Mouse (Mus musculus) kidney, postnatal 36 days (tissue): ENCODE data around the gene Pdhx.

Experiments
- DNase-seq, 2 experiments: peaks; one replicate each; pipeline ENCODE4 v3.0.0; 2021 to 2022; ENCODE audit warnings: mixed read lengths in 2 of 2

The Pdhx gene

DNA sequence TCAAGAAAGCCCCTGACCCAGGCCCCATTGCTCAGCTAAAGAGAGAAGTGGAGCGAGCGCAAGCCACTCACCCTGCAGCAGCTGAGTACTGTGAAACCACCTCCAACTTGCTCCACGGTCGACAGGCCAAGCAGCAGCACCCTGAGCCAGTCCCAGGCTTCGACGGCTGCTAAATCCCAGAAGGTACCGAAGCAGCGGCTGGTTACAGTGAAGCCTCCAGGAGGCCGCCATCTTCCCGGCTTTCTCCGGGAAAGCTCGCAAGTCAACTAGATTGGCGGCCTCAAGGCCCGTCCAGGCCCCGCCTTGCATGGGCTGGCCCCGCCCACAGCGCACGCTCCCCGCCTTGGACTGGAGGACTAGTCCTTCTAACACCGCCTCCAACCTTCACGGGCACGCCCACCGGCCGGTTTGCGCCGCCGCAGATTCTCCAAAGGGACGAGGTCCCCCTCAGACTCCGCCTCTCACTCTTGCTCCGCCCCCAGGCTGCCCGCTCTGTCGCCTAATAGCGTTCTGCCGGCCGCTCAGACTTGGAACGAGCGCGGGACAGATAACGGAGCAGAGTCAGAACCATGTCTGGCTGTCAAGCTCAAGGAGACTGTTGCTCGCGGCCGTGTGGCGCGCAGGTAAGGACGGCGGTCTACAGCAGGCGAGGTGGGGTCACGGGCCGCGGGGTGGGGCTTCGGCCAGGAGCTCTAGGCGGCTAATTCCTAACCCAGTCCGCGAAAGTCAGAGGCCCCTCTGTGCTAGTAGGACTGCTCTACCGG is at the start of gene Pdhx, which contains the start of gene Apip:
Gene Pdhx (minus strand): TSS at position 295 of the 764 bp plus-strand sequence.
Gene Apip (plus strand): TSS at position 457 of the 764 bp plus-strand sequence.
- DNase-seq: peak; percentile 100

DNA sequence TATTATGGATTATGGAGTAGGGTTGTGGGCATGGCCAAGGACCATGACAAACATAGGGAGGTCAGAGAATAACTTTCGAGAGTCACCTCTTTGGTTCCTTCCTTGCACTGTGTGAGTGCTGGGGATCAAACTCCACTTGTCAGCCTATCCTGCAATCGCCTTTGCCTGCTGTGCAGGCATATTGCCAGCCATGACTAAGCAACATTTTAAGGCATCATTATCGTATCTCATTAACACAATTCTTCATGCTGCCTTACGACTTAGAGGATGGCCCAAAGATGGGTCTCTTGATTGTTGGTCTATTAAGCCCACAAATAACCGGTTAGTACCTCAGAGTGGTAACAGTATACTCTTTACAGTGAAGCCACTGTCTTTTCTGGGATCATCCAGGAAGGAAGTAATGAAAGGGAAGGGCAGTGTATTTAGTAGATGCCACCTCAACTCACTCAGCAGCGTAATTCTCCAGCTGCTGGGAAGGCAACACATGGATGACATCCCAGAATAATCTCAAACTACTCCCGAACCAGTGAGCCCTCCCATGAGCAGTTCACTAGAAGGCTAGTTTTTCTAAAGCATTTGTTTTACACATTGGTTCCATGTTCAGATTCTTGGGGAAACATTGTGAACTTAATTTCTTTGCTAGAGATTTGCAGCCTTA is 46.0 kb upstream of the Pdhx start:
- DNase-seq: peak; percentile 42 to 52

DNA sequence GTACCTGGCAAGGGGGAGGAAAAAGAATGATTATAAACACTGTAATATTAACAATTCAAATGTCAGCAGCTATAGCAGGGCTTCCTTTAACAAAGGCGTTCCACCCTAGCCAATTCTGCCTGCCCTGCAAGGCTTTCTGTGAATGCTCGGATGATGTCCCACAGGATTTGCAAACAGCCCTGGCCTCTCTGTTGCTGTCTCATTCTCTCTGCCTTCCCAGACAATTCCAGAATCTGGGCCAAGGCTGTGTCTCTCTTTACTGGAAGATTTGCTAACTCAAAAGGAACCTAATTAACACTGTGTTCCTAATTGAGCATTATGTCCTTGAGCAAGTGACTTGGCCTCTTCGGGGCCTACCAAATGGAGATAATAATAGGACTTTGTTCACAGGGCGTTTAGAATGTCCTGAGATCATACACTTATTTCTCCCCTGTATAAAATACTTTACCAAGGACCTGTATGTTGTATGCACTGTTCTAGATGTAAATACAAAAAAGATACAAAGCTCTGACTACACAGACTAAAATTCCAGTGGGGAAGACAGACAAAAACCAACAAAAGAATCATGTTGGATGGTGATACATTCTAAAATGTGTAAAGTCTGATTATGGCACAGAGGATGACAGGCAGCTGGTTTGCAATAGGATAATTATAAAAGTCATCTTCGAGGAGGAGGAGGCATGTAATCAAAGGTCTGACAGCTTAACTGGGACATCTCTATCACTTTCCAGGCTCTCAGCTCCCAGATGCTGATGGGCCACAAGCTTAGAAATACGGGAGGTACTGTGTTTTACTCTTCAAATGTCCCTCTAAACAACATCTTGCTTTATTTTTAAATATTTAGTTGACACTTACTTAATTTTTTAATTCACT is 45.2 kb upstream of the Pdhx start:
- no peak for DNase-seq

DNA sequence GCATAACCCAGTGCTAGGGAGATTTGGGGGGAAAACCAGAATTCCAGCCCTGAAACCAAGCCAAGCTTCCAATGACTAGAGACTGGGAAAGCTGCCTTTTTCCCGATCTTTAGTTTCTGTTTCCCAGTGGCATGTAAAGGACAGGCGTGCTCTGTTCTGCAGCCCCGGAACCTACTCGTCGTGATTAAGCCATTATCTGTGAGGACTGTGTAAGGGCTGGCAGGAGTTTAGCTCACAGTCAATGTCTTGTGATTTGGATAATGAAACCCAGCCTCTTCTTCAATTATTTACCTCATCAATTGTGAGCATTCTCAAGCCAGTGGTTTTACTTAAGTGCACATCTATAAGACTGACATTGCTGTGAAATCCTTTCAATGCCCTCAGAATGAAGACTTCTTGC is 43.9 kb upstream of the Pdhx start:
- no peak for DNase-seq

DNA sequence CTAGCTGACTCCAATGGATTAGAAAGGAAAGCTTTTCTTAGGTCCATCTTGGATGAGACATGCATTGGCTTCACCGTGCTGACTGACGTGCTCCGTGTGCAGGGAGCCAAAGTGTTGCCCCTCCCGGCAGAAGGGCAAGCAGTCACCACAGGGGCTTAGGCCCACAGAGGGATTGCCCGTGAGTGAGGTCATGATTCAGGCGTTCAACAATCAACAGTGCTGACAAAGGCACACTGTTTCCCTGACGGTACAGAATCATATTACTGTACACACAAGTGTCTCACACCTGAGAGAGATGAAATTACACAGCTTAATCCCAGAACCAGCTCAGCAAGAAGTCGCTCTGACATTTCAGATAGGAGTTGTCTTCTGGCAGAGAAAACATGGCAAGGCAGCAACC is 38.4 kb upstream of the Pdhx start:
- no peak for DNase-seq

DNA sequence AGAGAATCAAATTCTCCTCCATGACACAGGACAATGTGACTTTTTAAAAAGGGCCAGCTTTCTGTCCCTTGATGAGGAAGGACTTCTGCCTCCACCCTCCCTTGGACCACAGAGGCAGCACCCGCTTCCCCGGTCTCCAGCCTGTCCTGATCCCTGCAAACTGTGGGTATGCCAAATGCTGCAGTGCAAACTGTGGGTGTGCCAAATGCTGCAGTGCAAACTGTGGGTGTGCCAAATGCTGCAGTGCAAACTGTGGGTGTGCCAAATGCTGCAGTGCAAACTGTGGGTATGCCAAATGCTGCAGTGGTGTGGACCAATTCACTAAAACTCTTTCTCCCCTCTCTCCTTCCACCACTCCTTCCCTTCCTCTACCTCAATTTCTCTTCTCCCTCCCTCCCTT is 32.9 kb upstream of the Pdhx start:
- DNase-seq: no peak

DNA sequence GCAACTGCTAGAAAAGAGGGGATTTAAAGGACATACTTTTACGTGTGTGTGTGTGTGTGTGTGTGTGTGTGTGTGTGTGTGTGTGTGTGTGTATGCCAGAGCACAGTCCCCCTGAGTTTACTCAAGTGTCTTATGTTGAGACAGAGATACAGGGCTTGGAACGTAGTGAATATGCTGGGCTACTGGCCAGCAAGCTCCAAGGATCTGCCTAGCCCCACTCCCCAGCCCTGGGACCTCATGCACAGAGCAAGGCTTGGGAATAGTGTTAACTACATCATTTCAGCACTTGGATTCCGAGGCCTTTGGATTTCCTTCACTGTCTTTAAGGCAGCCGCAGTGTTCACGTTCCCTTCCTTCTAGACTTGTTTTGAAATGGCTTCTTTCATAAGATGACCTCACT is 29.3 kb upstream of the Pdhx start:
- DNase-seq: no peak

DNA sequence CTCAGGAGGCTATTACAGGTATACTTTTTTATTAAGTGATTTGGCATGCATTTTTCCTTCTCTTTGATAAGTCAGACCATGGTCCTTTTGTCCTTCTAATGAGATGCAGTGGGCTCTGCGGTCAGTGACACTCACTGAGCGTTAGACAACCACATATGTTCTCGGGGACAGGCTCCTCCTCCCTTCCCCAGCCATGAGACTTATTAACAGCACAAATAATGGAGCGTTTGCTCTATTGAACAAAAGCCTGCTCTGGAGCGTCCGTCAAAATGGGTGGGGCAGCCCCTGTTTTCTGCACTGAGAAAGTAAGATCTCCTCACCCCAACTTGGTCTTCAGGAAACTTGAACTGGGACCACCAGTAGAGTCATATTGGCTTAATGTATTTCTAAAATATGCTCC is 16.2 kb upstream of the Pdhx start:
- no peak for DNase-seq

DNA sequence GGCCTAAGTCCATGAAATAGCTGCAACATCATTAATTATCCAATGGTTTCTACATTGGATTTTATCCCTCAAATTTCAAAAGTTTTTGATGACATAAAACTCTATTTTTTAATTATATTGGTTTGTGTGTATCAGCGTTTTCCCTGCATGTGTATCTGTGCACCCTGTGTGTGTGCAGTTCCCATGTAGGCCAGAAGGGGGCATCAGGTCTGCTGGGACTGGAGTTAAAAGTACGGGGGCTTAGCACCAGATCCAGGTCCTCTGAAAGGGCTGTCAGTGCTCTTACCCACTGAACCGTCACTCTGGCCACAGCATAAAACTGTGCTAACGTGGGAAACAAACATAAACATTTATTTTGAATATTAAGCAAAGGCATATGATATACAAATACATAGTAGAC is 14.8 kb upstream of the Pdhx start:
- no peak for DNase-seq

DNA sequence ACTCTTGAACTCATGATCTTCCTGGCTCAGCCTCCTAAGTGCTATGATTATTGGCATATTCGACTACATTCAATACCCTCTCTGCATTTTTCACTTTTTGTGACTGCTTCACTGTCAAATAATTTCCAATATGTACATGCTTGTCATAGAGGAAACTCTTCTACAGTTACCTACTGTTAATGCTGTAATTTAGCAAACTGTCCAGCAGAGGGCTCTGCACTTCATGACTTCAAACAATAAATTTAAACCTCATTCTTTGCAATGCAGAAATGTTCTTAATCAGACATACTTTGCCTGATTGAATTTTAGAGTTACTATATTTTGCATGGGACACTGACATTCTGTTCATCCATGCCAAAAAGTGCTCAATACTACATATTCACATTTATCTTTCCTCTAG is 13.1 kb upstream of the Pdhx start:
- peak; percentile 33 to 46 for DNase-seq

DNA sequence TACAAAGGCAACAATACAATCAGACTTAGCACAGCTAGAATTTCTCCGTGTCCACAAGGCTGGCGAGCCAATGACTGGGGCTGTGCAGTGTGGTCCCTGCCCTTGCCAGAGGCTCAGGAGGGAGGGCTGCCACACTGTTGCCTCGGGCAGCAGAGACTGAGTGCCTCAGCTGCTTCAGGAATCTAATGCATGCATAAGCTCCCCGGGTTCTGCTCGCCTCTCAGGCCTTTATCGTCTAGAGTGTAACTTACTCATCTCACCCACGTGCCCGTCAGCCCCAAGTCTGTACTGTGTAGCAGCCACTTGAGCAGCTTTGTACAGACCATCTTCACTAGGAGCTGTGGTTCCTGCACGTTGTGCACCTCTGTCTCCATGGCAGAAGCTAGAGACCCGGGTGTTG is 12.3 kb upstream of the Pdhx start:
- DNase-seq: no peak

DNA sequence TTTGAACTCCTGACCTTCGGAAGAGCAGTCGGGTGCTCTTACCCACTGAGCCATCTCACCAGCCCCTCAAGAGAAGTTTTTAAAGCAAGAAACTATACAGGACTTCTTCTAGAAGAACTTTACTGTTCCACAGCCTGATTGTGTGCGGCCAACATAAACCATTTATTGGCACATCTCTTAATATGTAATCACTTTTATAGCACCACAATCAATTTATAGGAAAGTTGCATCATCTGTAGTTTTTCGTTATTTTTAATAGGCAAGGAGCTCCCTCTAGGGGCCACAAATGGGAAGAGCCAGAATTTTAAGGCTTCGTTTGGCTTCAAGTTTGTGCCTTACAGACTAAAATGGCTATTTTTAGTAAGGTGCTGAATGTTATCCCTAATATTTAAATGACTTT is 11.1 kb upstream of the Pdhx start:
- peak; percentile 8 to 36 for DNase-seq

DNA sequence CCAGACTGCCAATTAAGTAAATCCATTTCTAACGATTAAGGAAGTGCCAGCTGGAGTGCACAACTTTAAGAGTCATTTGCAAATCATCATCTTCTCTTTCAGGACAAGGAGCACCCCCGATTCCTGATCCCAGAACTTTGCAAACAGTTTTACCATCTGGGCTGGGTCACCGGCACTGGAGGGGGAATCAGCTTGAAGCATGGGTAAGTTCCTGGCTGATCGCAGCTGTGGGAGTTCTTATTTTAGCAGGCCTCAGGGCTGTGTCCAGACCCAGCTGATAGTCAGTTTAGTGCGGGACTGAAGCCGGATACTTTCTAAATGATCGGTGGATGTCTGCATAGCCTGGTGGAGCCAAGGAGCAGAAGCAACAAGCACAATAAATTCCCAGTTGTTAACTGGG is 9.5 kb upstream of the Pdhx start:
- no peak for DNase-seq

DNA sequence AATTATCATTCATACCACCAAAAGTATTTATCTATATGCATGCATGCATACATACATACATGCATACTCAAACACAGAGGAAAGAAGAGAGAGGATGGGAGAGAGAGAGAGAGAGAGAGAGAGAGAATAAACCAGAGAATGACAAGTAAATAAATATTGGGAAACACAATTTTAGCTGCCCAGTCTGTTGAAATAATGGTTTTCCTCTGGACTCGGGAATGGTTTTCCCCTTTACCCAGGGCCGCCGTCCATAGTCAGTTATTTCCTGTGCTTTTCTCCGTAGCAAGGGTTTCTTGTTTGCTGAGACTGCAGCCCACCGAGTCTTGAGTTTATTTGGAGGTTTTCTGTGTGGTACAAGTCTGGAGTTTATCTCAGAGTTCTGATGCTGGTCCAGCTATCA is 8.4 kb upstream of the Pdhx start:
- DNase-seq: no peak

DNA sequence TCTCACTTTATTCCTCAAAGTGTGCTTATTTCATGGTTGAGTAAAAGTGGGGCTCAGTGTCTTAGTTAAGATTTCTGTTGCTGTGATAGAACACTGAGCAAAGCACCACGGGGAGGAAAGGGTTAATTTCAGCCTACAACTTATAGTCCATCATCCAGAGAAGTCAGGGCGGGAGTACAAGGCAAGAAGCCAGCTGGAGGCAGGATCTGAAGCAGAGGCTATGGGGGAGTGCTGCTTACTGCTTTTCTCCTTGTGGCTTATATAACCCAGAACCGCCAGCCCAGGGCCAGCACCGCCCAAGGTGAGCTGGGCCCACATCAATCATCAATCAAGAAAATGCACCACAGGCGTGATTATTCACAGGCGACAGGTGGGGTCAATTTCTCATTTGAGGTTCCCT is 7.8 kb upstream of the Pdhx start:
- DNase-seq: peak; percentile 9 to 11

DNA sequence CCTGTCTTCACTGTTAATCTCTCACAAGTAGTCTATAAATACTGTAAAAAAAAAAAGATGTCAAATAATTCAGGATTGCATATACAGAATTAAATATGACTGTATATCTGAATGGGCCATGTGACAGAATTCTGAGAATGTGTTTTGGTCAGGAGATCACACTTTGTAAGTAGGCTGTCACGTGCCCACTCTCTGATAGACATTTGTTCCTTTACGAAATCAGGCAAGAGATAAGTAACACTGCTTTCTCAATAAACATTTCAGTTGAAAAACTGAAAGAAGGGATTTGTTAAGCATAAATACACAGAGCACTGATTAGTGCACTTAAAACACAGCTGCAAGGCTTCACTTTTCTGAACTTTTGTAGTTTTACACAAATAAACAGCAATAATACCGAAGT is 2.7 kb downstream of the Pdhx start:
- DNase-seq: no peak

DNA sequence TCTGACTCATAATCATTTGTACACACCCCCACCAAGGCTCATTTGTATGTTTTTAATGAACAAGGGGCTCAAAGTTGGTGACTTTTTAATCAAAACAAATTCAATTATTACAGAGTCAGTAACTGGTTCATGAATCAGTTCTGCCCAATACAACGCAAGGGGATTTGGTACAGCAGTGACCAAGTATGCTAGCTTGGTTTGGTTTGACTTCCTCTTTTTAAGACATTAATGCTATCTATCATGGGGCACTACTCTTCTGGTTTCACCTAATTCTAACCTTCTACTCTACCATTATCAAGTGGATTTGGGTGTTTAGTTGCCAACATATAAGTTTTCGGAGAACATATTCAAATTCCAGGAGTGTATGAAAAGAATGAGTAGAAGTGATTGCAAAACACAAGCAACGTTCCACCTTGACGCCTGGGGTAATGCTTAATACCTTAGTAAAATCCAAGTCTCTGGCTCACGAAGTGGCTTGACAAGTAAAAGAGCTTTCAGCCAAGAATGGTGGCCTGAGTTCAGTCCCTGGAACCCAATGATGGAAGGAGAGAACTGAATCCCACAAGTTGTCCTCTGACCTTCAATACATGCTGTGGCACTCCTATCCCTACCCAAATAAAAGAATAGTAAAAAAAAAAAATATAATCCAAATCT is 3.4 kb downstream of the Pdhx start:
- DNase-seq: no peak

DNA sequence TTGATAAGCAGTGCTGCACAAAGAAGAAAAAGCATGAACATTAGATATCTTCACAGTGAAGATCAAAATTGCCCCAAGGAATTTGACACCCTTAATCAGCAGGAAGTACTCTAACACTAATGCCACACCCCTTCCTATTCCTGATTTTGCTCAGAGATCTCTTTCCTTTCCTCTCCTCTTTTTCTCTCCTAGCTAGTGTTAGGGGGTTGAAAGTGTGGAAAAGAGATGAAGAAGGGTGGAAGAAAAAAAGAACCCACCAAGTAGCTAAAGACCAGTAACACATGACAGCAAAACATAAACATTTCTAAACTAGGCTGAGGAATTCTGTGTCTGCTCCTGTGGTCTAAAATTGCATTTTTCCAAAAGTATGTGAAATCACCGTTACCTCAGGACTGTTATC is 4.7 kb downstream of the Pdhx start:
- DNase-seq: no peak

DNA sequence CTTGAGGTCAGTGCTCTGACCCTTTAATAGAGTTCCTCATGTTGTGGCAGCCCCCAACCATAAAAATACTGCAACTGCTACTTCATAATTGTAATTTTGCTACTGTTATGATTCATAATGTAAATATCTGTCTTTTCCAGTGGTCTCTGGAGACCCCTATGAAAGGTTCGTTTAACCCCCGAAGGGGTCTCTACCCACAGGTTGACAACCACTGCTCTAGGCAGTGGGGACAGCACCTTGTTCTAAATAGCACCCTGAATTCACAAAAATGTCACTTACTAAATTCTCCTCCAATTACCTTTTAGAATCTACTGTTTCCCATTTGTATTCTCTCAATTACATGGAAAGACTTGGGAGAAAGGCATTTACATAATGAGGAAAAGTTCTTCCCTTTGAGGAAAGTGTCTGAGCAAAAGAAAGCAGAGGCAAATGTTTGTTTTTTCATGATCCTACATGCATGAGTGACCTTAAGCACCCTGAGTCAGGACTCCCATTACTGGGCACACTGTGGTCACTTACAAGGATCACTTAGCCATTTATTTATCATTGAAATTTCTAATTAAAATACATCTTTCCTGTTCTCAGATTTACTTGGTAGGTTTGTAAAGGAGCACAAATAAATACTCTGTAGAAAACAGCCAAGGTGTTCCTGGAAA is 5.6 kb downstream of the Pdhx start:
- DNase-seq: peak in 1 of 2 experiments; percentile 21

DNA sequence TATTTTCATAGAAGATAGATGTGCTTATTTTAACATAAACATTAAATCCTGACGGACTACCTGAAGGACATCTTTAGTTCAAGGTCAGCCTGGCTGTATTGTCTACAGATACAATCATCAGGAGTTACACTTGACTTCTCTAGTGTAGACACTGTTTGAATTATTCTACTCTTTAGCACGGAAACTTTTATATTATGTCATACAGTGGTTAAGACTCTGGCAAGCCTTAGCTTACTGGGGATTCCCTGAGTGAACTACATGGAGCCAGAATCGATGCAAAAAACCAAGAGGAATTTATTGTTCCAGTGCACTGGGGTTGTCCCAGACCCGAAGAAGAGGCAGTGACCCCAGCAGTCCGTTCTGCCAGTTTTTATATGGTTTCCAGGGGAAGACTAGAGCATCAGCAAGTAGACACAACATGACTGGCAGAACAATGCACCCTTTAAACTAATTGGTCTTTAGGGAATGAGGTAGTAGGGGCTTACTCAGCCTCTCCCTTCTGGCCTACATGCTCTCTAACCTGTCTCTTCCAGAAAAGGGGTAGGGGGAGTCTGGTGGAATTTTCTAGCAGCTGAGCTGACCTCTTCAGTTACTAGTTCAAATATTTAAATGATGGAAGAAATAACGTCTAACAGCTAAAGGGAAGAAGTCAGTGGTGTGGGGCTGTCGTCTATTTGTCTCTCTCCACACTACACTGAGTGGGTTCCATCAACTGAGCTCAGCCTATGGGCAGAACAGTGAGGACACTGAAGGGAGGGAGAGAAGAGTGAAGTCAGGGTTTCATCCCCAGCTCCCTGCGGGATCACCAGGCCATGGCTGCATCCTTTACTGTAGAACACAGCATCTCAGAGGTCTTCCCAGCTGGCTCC is 6.4 kb downstream of the Pdhx start:
- DNase-seq: no peak

DNA sequence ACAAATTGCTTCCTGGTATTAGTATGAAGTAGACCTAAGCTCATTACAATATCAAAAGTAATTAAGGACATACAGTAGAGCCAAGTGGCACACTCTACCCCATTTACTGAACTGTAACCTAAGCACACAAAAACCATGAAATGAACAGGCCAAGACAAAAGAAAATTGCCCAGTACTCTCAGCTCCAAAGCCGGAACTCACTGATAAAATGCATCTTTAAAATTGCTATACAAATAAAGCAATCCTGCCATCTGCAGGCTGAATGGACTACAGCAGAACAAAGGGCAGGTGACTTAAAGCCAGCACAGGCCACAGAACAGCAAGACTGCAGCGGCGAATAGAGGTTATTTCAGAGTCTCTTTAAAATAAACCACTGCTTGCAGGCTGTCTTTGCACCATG is 10.4 kb downstream of the Pdhx start:
- DNase-seq: peak; percentile 51 to 75

DNA sequence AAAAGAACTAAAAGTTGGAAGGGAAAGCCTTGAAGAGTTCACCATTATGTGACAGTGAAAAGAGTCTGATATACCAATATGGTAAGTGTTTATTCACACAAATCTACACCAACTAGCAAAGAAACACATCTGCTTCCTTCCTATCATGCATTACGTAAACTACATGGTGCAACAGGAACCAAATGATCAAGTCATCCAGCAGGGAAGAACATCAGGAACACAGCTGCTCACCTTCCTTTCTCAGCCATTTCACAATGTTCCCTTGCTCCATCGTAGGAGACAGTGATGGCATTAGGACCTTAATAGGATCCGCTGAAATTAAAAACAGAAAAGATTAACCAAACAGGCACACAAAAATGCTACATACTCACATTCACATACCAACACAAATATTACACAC is 15.0 kb downstream of the Pdhx start:
- DNase-seq: no peak
